Mouse (Mus musculus): Measurements from ENCODE around the gene Prkcd.

The Prkcd gene

DNA sequence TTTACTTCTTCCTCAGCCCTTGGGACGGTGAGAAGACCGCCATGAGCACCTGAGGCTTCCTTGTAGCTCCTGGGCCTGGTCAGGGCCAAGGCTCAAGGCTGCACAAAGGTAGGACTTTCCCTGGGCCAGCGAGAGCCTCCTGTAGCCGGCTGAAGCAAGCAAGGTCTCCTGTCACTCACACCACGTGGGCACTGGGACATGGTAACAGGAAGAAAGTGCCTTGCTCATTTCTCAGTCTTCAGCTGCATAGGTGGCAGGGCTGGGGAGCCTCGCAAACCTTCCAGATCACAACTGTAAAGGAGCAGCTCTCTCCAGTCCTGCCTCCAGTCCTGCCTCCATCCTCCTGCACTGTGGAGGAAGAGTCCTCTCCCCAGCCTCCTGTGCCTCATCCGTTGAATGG is 50.2 kb downstream of the Prkcd start:
- no peak for DNase-seq (ENCODE audit: low read depth, low spot score)

DNA sequence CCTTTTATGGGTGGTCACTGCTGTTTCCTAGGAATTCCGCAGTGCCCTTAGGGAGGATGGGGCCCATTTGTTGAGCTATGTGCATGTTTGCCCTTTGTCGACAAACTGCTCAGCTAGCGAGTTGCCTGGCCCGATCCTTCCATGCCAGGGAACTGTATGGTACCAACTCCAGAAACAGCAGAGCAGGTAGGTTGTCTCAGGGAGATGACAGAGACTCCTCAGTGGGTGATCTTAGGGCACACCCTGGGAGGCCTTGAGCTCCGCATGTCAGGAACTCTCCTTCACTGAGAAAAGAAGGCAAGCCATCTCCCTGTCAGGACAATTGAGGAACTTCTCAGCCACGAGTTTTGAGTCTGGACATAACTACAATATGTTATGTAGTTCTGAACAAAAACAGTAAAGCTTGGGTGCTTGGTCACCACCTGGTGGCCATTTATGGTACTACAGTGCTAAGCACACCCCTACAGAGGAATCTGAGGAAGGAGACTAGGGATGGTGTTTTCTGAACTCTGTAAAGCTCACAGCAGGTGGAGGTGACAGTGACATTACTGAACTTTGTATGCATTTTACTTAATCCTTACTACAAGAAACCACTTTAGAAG is 51.9 kb downstream of the Prkcd start:
- peak; percentile 87 for DNase-seq (ENCODE audit: low read depth, low spot score)

DNA sequence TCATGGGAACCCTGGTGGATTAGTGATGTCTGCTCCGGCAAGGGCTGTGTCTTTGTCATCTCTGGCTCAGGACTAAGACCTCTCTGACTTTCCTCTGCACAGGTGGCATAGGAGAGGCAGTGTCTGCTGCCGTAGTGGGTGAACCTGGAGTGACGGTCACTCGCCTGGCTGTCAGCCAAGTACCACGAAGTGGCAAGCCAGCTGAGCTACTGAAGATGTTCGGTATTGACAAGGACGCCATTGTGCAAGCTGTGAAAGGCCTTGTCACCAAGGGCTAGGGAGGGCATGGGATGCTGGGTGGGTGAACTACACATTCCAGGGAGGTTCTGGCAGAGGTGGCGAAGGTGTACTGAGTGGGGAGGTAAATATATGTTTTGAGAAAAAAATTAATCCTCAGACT is 52.8 kb downstream of the Prkcd start:
- DNase-seq (ENCODE audit: low read depth, low spot score) = no peak

DNA sequence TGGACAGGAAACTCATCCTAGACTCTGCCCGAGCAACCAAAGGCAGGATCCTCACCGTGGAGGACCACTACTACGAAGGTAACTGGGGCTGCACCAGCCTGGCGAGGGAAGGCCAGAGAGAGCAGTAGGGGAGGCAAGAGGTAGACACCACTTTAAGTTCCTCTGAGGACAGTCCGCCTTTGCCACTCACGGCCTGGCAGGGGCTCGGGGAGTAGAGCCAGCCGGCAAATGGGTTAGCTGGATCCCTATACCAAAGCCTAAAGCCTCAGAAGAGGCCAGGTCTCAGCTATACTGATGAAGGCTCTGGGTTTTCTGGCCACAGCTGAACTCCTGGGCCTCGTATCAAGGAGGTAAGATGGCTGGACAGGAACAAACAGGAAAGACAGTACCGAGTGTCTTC is 53.8 kb downstream of the Prkcd start:
- no peak for DNase-seq (ENCODE audit: low read depth, low spot score)

DNA sequence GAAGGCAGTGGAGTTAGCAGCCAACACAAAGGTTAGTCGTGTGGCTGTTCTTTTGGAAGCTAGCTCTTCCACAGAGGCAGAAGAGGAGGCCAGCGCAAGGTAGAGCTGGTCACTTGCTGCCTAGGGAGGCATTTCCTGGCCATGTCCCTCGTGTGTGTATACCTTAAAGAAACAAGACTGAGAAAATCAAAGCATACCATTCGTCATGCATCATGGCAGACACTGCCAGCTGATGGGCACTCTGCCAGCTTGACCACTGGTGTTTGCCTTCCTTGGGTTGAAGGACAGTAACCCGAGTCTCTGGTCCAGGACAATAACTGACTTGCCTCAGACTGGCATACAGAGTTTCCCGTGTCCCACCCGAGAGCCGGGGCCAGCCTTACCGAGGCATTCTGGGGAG is 55.7 kb downstream of the Prkcd start:
- DNase-seq (ENCODE audit: low read depth, low spot score) = no peak

DNA sequence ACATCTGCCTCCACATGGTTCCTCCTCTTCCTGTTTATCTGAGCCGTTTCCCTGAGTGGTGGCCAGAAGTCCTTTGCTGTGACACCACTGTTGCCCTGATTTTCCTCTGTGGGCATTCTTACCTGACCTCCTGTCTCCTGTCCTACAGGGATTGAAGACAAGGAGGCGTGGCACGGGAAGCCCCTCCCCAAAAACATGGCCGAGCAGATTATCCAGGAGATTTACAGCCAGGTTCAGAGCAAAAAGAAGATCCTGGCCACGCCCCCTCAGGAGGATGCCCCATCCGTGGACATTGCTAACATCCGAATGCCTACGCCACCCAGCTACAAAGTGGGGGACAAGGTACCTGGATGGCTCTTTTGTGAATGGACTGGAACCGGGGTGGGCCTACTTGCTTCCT is 58.0 kb downstream of the Prkcd start:
- no peak for DNase-seq (ENCODE audit: low read depth, low spot score)

DNA sequence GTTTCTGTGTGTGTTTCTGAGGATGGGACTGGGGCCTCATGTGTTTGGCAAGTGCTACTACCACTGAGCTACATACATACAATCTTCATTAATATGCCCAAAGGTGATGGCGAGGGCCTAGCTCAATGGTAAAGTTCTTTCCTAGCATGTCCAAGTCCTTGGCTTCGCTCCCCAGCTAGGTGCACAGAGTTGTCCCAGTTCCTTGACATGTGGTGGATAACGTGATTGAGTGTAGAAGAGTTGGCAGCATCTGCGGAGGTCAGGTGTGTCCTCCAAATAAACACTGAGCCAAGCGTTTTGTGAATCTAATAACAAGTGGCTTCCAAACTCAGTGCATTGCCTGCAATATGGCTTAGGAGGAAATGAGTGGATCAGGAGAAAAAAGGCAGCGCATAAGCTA is 59.7 kb downstream of the Prkcd start:
- DNase-seq (ENCODE audit: low read depth, low spot score) = peak; percentile 37

DNA sequence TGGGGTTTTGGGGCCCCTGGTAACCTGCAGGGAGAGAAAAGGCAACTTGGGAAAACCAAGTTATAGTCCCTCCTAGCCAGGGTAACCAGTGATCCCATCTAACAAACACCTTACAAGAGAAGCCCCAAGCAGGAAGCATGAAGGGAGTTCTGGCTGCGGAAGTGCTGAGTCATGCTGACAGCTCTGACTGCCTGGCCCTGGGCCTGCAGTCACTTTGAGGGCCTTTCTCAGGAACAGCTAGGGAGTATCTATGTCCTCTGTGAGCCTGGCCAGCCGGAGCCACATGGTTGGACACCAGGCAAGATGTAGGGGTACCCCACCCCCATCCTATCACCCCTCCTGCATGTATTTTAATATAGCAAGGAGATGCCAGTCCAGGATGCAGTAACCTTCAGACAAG is 61.6 kb downstream of the Prkcd start:
- DNase-seq (ENCODE audit: low read depth, low spot score) = peak; percentile 83

DNA sequence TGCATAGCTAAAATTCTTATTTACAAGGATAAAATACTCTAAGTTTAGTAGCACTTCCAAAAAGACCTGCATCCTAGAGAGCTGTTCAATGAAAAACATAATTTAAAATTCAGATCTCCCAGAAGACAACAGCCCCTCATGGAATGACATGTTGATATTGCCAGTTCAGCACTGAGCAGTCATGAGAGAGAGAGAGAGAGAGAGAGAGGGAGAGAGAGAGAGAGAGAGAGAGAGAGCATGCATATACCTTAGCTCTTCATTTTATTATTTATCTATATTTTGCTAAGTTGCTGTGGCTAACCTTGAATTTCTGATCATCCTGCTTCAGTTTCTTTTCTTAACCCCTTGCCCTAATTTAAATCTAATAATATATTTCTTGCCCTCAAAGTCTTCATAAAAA is 63.7 kb downstream of the Prkcd start:
- DNase-seq (ENCODE audit: low read depth, low spot score) = no peak

DNA sequence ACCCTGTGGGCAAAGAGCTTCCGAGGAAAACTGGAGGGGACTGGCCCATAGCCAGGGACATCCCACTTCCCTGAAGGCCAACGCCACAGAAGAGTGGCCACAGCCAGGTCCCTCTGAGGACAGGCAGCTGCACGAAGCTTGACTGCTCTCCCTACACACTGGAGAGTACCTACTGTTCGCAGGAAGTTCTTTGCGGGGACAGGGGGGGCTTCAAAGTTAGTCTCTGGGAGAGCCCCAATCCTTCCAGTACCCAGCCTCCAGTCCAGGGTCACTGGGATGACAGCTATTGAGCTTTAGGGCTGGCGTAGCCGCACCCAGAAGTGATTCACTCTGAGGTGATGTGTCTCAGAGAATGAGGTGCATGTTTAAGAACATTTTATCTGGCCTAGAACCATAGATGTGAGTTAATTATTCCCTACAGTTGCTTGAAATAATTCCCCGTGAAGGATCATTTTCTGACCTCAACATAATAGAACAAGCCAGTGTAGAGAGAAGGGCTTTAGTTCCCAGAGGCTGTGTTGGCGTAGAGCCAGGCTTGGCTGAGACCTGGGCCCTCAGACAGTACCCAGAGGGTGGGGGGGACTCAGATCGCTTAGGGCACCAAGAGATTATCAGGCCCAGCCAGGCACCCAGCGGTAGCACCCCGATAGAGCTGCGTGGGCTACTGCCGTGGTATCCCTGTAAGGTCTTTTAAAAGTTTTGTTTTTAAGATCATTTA is 64.4 kb downstream of the Prkcd start:
- peak; percentile 40 for DNase-seq (ENCODE audit: low read depth, low spot score)

DNA sequence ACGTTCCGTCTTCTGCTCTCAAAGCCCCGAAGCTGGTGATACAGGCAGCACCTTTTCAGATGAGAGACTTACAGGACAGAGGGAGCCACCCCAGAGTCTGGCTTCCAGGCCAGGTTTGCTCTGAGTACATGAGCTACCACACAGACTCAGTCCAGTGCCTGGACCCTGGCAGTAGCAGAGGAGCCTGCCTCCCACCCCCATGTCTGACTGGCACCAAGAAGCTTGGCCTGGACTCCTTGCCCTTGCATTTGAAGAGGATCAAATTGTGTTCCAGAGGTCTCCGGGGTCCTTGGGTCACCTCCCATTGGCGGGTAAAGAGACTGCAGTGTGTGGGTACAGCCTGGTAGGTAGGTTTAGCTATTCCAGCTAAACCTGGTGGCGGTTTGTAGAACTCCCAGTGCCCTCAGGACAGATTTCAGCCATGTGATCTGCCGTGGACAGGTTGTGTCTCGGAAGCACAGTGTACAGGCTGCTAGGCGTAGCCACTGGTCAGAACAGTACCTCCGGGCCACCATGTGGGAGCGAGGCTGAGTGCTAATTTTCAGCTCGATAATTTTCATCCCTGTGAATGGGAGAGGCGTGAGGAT is 65.1 kb downstream of the Prkcd start:
- DNase-seq (ENCODE audit: low read depth, low spot score) = no peak

DNA sequence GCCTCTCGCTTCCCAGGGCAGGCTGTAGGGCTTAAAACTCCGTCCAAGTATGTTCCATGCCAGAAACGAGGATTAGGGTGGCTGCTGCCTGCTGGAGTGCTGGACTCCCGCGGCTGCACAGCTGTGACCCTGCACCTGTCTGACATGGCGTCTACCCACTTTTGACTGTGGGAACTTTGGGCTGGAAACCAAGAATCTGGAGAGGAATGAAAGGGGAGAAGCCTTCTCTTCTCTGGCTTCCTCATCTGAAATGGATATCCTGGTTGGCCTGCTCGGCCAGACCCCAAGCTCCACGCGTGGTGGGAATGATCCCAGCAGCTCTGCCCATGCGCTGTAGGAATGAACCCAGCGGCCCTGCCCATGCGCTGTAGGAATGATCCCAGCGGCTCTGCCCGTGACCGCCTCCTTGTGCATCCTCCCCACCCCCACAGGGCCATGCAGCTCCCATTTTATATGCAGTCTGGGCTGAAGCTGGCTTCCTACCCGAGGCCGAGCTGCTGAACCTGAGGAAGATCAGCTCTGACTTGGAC is 66.6 kb downstream of the Prkcd start:
- DNase-seq (ENCODE audit: low read depth, low spot score) = peak; percentile 70

DNA sequence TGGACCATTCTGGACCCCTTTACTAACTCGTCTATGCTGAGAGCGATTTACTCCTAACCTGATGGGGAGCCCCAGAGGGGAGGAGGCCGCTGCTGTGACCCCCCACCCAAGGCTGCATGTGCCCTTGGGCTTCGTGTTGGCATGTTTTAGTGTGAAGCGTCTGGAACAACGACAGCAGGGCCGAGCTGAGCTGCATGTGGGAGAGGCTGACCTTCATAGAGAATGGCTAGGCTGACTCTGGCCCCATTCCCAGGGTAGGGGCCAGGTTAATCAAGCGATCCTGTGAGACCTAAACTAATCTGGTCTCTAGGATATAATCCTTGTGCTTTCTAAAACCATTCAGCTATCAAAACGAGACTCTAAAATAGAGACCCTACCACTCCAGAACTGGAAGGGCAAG is 68.3 kb downstream of the Prkcd start:
- no peak for DNase-seq (ENCODE audit: low read depth, low spot score)

DNA sequence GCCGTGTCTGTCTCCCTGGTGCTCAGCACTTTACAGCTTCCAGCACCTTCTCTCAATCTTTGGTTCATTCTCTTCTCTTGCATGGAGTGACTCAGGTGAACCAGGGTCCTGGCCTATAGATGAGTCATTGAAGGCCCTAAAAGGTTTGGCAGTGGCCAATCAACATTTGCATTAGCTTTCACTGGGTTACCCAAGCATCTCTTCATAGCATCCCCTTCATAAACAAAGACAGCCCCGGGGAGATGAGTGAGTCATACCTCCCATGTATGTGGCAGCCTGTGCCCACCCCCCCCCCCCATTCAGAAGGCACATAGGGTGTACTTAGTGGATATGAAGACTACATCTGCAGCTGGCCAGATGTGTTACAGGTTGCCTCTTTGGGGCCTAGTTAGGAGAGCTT is 69.4 kb downstream of the Prkcd start:
- no peak for DNase-seq (ENCODE audit: low read depth, low spot score)

DNA sequence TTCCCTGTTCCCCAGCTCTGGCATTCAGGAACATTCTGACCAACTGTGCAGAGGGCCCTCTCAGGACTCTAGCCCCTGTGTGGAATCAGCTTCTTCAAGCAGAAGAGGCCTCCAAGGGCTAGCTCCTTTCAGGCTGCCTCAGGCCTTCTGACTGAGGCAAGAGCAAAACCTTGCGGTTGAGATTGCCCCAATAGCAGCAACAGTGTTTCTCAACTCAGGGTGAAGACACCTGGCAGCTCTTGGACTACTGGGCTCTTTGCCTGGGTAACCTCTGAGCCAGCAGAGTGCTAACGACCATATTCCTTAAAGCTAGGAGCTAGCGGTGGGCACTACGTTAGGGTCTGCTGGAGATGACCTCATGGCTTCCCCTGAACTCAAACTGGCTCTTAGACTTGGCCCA is 72.8 kb downstream of the Prkcd start:
- DNase-seq (ENCODE audit: low read depth, low spot score) = no peak

DNA sequence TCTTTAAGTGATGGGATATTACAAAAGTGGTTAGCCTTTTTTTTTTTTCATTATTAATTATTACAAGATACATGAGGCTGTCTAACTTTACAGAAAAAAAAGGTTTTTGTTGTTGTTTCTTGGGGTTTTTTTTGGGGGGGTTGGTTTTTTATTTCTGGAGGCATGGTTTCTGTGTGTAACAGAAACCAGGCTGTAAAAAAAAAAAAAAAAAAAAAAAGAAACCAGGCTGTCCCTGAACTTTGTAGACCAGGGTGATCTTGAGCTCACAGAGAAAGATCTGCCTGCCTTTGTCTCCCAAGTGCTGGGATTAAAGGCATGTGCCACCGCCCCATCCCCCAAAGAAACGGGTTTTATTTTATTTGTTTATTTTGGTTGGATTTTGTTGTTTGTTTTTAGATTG is 74.0 kb downstream of the Prkcd start:
- no peak for DNase-seq (ENCODE audit: low read depth, low spot score)

DNA sequence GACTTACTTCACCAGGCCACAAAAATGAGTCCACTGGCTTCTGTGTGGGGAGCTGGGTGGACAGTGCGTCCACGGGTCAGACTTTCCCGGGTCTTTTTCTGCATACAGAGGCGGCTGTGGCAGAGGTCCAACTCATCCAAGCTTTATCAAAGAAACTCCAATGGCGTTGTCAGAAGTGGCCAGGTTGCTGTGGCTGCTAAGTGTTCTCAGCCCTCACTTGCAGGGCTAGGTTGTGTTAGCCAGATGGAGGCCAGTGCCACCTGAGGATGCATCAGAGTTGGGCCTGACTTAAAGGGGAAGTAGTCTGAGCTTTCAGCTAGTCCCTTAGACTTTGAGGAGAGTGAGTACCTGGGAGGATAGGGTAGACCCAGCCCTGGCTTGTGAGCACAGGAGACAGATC is 74.5 kb downstream of the Prkcd start:
- no peak for DNase-seq (ENCODE audit: low read depth, low spot score)

DNA sequence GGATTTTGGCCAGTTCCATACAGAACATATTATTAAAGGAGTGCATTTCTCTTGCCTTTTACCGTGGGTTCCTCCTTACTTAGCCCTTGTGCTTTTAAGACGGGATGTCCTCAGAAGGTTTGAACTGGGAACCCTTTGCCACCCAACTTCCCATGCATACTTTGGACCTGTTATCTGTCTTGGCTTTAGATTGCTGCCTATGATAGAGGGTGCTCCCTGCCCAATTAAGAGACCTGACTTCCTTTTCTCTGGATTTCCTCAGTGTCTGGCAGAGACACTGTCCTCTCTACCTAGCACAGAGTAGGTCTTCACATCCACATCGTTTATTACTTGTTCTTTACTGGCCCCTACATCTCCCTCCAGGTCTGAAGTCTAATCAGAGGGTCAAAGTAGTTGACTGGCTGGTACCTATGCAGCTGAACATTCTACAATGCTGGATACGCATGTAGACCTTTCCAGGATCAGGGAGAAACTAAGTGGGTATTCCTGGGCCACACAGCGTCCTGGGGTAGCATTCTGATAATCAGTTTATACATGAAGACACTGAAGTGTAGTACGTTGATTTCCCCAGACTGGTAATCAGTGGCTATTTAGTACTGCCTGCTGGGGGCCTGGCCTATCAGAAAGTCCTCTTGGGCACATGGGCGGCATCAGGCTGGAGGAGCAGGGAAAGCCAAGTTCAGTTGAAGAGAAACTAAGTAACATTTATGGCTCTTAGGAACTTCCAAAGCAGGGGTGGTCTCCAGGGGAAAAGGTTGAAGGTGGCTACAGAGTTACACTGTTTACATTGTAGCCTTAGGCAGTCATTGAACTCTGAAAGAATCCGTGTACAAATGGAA is 75.6 kb downstream of the Prkcd start:
- DNase-seq (ENCODE audit: low read depth, low spot score) = no peak

DNA sequence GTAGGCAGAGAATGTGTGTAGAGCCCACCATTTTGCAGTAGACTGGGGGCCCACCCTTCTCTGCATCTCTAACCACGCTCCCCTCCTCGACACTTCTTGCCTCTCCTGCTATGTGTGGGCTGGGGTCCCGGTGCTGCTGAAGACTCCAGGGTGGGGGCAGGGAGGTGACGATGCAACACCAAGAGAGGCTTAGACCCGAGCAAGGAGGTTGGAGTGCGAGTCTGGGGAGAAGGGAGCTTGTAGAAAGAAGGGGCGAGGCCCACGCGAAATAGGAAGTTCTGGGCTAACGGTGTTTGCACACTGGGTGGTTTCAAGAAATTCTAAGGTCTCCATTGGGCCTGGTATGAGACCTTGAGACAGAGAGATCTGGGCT is 76.2 kb downstream of the Prkcd start:
- DNase-seq (ENCODE audit: low read depth, low spot score) = peak; percentile 28

DNA sequence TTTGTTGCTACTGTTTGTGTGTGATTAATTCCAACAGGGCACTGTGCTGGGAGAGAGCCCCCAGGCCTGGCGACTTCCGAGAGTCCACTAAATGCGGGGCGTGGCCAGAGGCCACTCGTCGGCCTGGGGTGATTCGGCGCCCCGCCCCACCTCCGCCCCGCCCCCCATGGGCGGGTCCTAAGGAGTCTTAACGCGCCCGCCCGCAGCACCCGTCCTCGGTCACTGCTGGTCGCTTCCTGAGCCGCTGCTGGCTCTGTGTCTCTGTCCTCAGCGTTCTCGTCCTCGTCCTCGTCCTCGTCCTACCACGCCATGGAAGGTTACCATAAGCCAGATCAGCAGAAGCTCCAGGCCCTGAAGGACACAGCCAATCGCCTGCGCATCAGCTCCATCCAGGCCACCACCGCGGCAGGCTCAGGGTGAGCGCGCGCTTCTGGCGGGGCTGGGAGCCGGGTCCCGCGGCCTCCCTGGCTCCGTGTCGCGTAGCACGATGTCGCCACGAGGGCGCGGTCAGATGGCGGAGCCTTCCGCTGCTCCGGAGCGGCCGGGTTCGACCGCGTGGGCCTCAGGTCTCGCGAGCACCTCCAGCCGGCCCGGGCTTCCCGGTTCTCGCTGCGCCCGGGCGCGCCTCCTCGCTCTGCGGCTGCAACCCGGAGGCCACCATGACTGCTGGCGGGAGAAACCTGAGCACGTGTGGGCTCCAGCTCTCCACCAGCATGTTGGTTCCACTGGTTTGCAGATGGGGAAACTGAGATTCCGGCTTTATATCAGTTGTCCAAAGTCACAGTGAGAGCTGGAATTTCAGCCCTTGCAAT is 76.8 kb downstream of the Prkcd start:
- DNase-seq (ENCODE audit: low read depth, low spot score) = peak; percentile 95

DNA sequence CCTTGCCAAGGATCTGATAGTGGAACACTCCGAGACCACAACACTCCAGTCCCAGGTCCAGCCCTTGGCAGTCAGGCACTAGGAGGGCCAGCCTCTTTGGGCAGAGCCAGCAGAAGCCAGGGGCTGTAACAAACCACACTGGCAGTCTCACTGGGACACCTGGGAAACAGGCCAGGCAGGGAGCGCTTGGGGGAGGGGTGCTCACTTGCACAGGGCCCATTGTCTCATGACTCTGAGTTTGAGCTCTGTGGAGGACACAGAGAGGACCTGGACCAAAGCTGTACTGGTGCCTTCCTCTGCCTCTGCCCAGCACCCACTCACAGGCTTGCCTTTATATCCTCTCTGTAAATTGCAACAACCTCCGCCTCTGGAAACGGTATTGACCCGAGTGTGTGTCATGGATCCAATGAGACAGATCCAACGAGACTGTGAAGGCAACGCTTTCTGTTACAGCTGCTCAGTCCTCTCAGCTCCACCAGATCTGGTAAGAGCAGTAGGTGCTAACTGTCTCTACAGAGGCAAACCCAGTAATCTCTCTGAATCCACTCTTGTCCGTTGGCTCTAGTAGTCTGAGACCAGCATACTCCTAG is 77.8 kb downstream of the Prkcd start, which contains the start of gene Tkt:
Tkt (plus strand) TSS at position 229 of the 590 bp plus-strand sequence.
- DNase-seq (ENCODE audit: low read depth, low spot score) = peak; percentile 84
